Mouse (Mus musculus): ENCODE measurements at regions not wholly inside any gene's neighbourhood (a gene's known extent, or its start where the extent isn't known, plus 50 kb on each side); places are given as distances from the start of the nearest gene placed in this dataset.
"Not testable (repeated sequence)": the region's sequence is repeated elsewhere in the genome, so short reads cannot be mapped to it uniquely, and the experiment has no call there.

DNA sequence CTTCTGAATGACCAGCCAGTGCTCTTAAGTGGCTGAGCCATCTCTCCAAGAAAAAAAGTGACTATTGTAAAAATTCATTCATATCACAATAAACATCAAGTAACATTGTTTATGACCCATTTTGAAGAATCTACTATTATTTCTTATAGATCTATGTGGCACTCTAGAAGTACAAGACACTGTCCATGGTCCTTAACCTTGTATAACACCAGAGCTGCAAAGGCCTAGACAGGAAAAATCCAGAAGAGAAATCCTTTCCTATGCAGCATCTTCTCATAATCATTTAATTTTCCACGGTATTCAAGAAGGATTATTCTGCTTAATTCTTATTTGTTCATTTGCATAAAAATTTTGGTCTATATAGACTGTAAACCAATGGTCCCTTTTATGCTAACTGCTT lies 304.7 kb upstream of the Pou3f2 start:
- Histone ChIP-seq H3K27me3 (replicated peaks; ENCODE audit: control insufficient read depth, insufficient read depth, low read length) (no peaks in the 10 kb centered on the region), H3K4me1 (replicated peaks; ENCODE audit: control insufficient read depth, insufficient read depth, low read length) (no peaks in the 10 kb centered on the region), H3K9ac (ENCODE audit: low read depth, low read length) (no peak overlapping the region), H3K27ac (ENCODE audit: low read depth, low read length) (no peak overlapping the region), H3K4me3 (ENCODE audit: low read depth, low read length) (no peak overlapping the region), H3K4me2 (replicated peaks; ENCODE audit: low read depth) (no peak overlapping the region), H3K36me3 (ENCODE audit: control insufficient read depth, insufficient read depth) (no peaks in the 10 kb centered on the region), H3K9me3 (ENCODE audit: control insufficient read depth) (no peaks in the 10 kb centered on the region)
- TF ChIP-seq CTCF (IDR thresholded peaks at IDR 0.05; ENCODE audit: low read depth), result no peak
- 57% methylated on average over 1 of the region's 1 CpGs for WGBS
- no peak for ATAC-seq

DNA sequence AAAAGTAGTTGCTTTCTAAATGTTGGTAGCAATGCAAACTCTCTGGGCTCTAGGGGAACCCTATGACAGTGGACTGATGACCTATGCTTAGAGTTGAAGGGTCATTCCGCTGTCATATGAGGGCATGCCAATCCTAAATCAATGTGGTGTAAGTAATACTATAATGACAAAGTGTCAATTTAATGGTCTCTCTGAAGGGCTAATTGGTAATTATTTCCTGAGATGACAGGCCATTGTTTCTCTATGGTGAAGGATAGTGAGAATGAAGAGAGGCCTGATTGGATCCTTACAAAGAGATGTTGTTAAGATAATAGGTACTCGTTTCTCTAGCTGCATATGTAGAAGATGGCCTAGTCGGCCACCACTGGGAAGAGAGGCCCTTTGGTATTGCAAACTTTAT lies 299.7 kb upstream of the Pou3f2 start:
- no peak overlapping the region for H3K27ac ChIP-seq (ENCODE audit: low read depth, low read length)
- no peak overlapping the region for H3K9ac ChIP-seq (ENCODE audit: low read depth, low read length)
- TF ChIP-seq CTCF (IDR thresholded peaks at IDR 0.05; ENCODE audit: low read depth), result no peak
- no peaks in the 10 kb centered on the region for H3K27me3 ChIP-seq (replicated peaks; ENCODE audit: control insufficient read depth, insufficient read depth, low read length)
- no peaks in the 10 kb centered on the region for H3K9me3 ChIP-seq (ENCODE audit: control insufficient read depth)
- no peak for ATAC-seq
- WGBS, result 69% methylated on average over 3 of the region's 3 CpGs
- no peaks in the 10 kb centered on the region for H3K36me3 ChIP-seq (ENCODE audit: control insufficient read depth, insufficient read depth)
- no peak overlapping the region for H3K4me3 ChIP-seq (ENCODE audit: low read depth, low read length)
- H3K4me2 ChIP-seq (replicated peaks; ENCODE audit: low read depth), result no peak overlapping the region
- H3K4me1 ChIP-seq (replicated peaks; ENCODE audit: control insufficient read depth, insufficient read depth, low read length), result no peaks in the 10 kb centered on the region

DNA sequence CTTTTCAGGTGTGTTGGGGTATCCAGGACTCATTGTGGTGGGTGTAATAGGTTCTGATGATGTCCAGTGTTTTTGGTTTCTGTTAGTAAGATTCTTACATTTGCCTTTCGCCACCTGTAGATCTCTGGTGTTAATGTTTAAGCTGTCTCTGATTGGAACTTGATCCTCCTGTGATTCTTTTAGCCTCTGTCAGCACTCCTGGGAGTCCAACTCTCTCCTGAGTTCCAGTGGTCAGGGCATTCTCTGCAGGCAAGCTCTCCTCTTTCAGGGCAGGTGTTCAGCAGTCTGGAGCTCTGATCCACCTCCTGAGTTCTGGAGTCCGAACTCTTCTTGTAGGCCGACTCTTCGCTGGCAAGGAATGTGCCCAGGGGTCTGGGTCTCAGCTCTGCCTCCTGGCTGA lies 274.9 kb upstream of the Pou3f2 start:
- H3K27ac ChIP-seq (ENCODE audit: low read depth, low read length); H3K4me3 ChIP-seq (ENCODE audit: low read depth, low read length); H3K4me2 ChIP-seq (replicated peaks; ENCODE audit: low read depth); H3K36me3 ChIP-seq (ENCODE audit: control insufficient read depth, insufficient read depth); H3K9ac ChIP-seq (ENCODE audit: low read depth, low read length); H3K4me1 ChIP-seq (replicated peaks; ENCODE audit: control insufficient read depth, insufficient read depth, low read length); H3K9me3 ChIP-seq (ENCODE audit: control insufficient read depth); H3K27me3 ChIP-seq (replicated peaks; ENCODE audit: control insufficient read depth, insufficient read depth, low read length); ATAC-seq: not testable (repeated sequence)
- 83% methylated on average over 4 of the region's 4 CpGs for WGBS

Data from intestine, postnatal 0 days (tissue).